Mouse (Mus musculus) limb, embryonic 13.5 days (tissue): Measurements from ENCODE around the gene Fam43b. TPM values are rescaled to one million over a fixed set of nuclear protein-coding genes. Genes with fewer than 3 reads are reported as not detected.
A peak's percentile ranks its signal among the peaks of the same experiment; 100 is the strongest.
"Not testable (repeated sequence)": the region's sequence is repeated elsewhere in the genome, so short reads cannot be mapped to it uniquely, and the experiment has no call there.

ENCODE experiments used
- ATAC-seq: fragments of 200-750 bp; cut with Nextera tagmentation; 2 replicates; pipeline ENCODE4 v1.8.0; 2017; ENCODE audit warnings: low read depth, moderate number of reproducible peaks, moderate TSS enrichment; ENCODE audit not compliant: low FRiP score
- H3K27ac ChIP-seq: fragments of 300-500 bp; sonication (generic); 2 replicates; pipeline ENCODE4 v1.5.1; 2015; ENCODE audit warnings: inconsistent platforms, mild to moderate bottlenecking, moderate library complexity
- H3K27me3 ChIP-seq: fragments of 300-500 bp; sonication (generic); 2 replicates; pipeline ENCODE4 v1.6.1; 2015; ENCODE audit warnings: mild to moderate bottlenecking, inconsistent platforms
- H3K36me3 ChIP-seq: fragments of 300-500 bp; sonication (generic); 2 replicates; pipeline ENCODE4 v1.6.1; 2015; ENCODE audit warnings: inconsistent platforms, mild to moderate bottlenecking, moderate library complexity
- H3K4me1 ChIP-seq: fragments of 300-500 bp; sonication (generic); 2 replicates; pipeline ENCODE4 v1.6.1; 2015; ENCODE audit warnings: inconsistent platforms
- H3K4me2 ChIP-seq: fragments of 300-500 bp; sonication (generic); replicated peaks from 2 replicates; pipeline ENCODE4 v1.6.1; 2015; ENCODE audit warnings: inconsistent platforms, mild to moderate bottlenecking, moderate library complexity
- H3K4me3 ChIP-seq: fragments of 300-500 bp; sonication (generic); 2 replicates; pipeline ENCODE4 v1.5.1; 2015; ENCODE audit warnings: moderate library complexity, mild to moderate bottlenecking, inconsistent platforms
- H3K9ac ChIP-seq: fragments of 300-500 bp; sonication (generic); 2 replicates; pipeline ENCODE4 v1.6.1; 2015; ENCODE audit warnings: mild to moderate bottlenecking, inconsistent platforms
- H3K9me3 ChIP-seq: fragments of 300-500 bp; sonication (generic); 2 replicates; pipeline ENCODE4 v1.6.1; 2016; ENCODE audit warnings: inconsistent platforms
- WGBS: fragments of 180-500 bp; shearing (Covaris S2); methylation state at CpG from one replicate; pipeline ENCODE4 v1.1.7; 2015; 5-methylcytosine and 5-hydroxymethylcytosine counted together
- polyA plus RNA-seq: library from polyadenylated mRNA; unstranded; fragments of >200 nt; fragmentation: Nextera tagmentation; extraction: Ambion mirVana; gene quantifications from 2 replicates; pipeline ENCODE4 v1.2.1, GENCODE M21; 2015

Fam43b gene
- not detected in 2 replicates for polyA plus RNA-seq

GRCm38 (mm10) chr4:138395971-138396645 lies at the start of gene Fam43b:
Gene Fam43b, minus strand, starts transcription at chr4:138396528.
- ATAC-seq, result no peak
- H3K9me3 ChIP-seq, result no peaks in the 10 kb centered on the region
- H3K9ac ChIP-seq, result peak within 1 kb of the TSS; percentile 51
- H3K4me3 ChIP-seq, result peak within 1 kb of the TSS; percentile 44
- H3K27me3 ChIP-seq, result peaks cover 96% of the 10 kb centered on the region
- no peak within 1 kb of the TSS for H3K27ac ChIP-seq
- no peaks in the 10 kb centered on the region for H3K36me3 ChIP-seq
- H3K4me2 ChIP-seq, result peak within 1 kb of the TSS; percentile 75
- WGBS, result under 1% methylated on average over 46 of the region's 46 CpGs
- H3K4me1 ChIP-seq, result peaks cover 20% of the 10 kb centered on the region

- peaks cover 27% of the 10 kb centered on the region for H3K36me3 ChIP-seq
- peaks cover 26% of the 10 kb centered on the region for H3K27me3 ChIP-seq
- no peak for ATAC-seq
- no peak overlapping the region for H3K4me3 ChIP-seq
- no peaks in the 10 kb centered on the region for H3K9me3 ChIP-seq
- 21% methylated on average over 5 of the region's 5 CpGs for WGBS
- H3K4me2 ChIP-seq, result no peak overlapping the region
- H3K4me1 ChIP-seq, result no peaks in the 10 kb centered on the region
- H3K9ac ChIP-seq, result no peak overlapping the region
- no peak overlapping the region for H3K27ac ChIP-seq
Measured at GRCm38 (mm10) chr4:138444941-138445340, 48.6 kb upstream of the Fam43b start.

GRCm38 (mm10) chr4:138440062-138440461 lies 43.7 kb upstream of the Fam43b start:
- WGBS, result 77% methylated on average over 3 of the region's 3 CpGs
- no peak overlapping the region for H3K4me3 ChIP-seq
- H3K4me2 ChIP-seq, result no peak overlapping the region
- no peaks in the 10 kb centered on the region for H3K9me3 ChIP-seq
- H3K9ac ChIP-seq, result no peak overlapping the region
- peaks cover 6% of the 10 kb centered on the region; the same call in 1 of the 2 replicates for H3K27me3 ChIP-seq
- H3K27ac ChIP-seq, result no peak overlapping the region
- peaks cover 68% of the 10 kb centered on the region for H3K36me3 ChIP-seq
- peaks cover 9% of the 10 kb centered on the region for H3K4me1 ChIP-seq
- no peak for ATAC-seq

GRCm38 (mm10) chr4:138434347-138435316 lies 38.3 kb upstream of the Fam43b start, which contains the start of gene Mul1:
Gene Mul1, plus strand, starts transcription at chr4:138434671.
- Histone ChIP-seq H3K4me2 (peak within 1 kb of the TSS; percentile 92), H3K27me3 (no peaks in the 10 kb centered on the region), H3K27ac (no peak within 1 kb of the TSS), H3K9ac (peak within 1 kb of the TSS; percentile 86), H3K4me1 (peaks cover 11% of the 10 kb centered on the region), H3K9me3 (no peaks in the 10 kb centered on the region), H3K4me3 (peak within 1 kb of the TSS; percentile 96), H3K36me3 (peaks cover 38% of the 10 kb centered on the region)
- ATAC-seq, result peak; percentile 90
- 1% methylated on average over 60 of the region's 64 CpGs for WGBS

GRCm38 (mm10) chr4:138431340-138431739 lies 35.0 kb upstream of the Fam43b start:
- Histone ChIP-seq H3K4me3 (no peak overlapping the region), H3K27me3 (peaks cover 6% of the 10 kb centered on the region; the same call in 1 of the 2 replicates), H3K9ac (no peak overlapping the region), H3K4me2 (no peak overlapping the region), H3K36me3 (peaks cover 5% of the 10 kb centered on the region; the same call in 1 of the 2 replicates), H3K9me3 (no peaks in the 10 kb centered on the region), H3K4me1 (peaks cover 11% of the 10 kb centered on the region), H3K27ac (no peak overlapping the region)
- WGBS, result 27% methylated on average over 8 of the region's 8 CpGs
- no peak for ATAC-seq

GRCm38 (mm10) chr4:138429778-138430177 lies 33.5 kb upstream of the Fam43b start:
- H3K9ac ChIP-seq, result no peak overlapping the region
- H3K27me3 ChIP-seq, result peaks cover 6% of the 10 kb centered on the region; the same call in 1 of the 2 replicates
- H3K36me3 ChIP-seq, result no peaks in the 10 kb centered on the region
- no peaks in the 10 kb centered on the region for H3K4me1 ChIP-seq
- ATAC-seq, result no peak
- no peak overlapping the region for H3K4me3 ChIP-seq
- WGBS, result 42% methylated on average over 3 of the region's 3 CpGs
- H3K27ac ChIP-seq, result no peak overlapping the region
- H3K4me2 ChIP-seq, result no peak overlapping the region
- no peaks in the 10 kb centered on the region for H3K9me3 ChIP-seq

- Histone ChIP-seq H3K9ac (no peak overlapping the region), H3K4me2 (peak overlapping the region; percentile 37), H3K9me3 (no peaks in the 10 kb centered on the region), H3K27ac (no peak overlapping the region), H3K4me3 (no peak overlapping the region), H3K27me3 (peaks cover 6% of the 10 kb centered on the region; the same call in 1 of the 2 replicates), H3K36me3 (no peaks in the 10 kb centered on the region), H3K4me1 (no peaks in the 10 kb centered on the region)
- WGBS, result 38% methylated on average over 22 of the region's 22 CpGs
- ATAC-seq, result no peak
Measured at GRCm38 (mm10) chr4:138426778-138427705, 30.7 kb upstream of the Fam43b start.

- not testable (repeated sequence) for ATAC-seq, H3K4me2 ChIP-seq, H3K9me3 ChIP-seq, H3K27ac ChIP-seq, H3K4me3 ChIP-seq, H3K4me1 ChIP-seq, H3K36me3 ChIP-seq, H3K9ac ChIP-seq
- WGBS, result 87% methylated on average over 14 of the region's 14 CpGs
- H3K27me3 ChIP-seq, result peaks cover 16% of the 10 kb centered on the region
Measured at GRCm38 (mm10) chr4:138425604-138426003, 29.3 kb upstream of the Fam43b start.

- WGBS, result 81% methylated on average over 6 of the region's 6 CpGs
- H3K36me3 ChIP-seq, result no peaks in the 10 kb centered on the region
- no peak overlapping the region for H3K27ac ChIP-seq
- peaks cover 20% of the 10 kb centered on the region for H3K27me3 ChIP-seq
- H3K9me3 ChIP-seq, result no peaks in the 10 kb centered on the region
- ATAC-seq, result no peak
- H3K4me1 ChIP-seq, result no peaks in the 10 kb centered on the region
- H3K4me2 ChIP-seq, result no peak overlapping the region
- no peak overlapping the region for H3K9ac ChIP-seq
- H3K4me3 ChIP-seq, result no peak overlapping the region
Measured at GRCm38 (mm10) chr4:138425028-138425427, 28.7 kb upstream of the Fam43b start.

GRCm38 (mm10) chr4:138418340-138418957 lies 22.1 kb upstream of the Fam43b start:
- no peak for ATAC-seq
- Histone ChIP-seq H3K4me3 (no peak overlapping the region), H3K27ac (no peak overlapping the region), H3K36me3 (no peaks in the 10 kb centered on the region), H3K9me3 (no peaks in the 10 kb centered on the region), H3K4me2 (no peak overlapping the region), H3K27me3 (peaks cover 60% of the 10 kb centered on the region), H3K9ac (no peak overlapping the region), H3K4me1 (no peaks in the 10 kb centered on the region)
- WGBS, result 62% methylated on average over 11 of the region's 11 CpGs

GRCm38 (mm10) chr4:138417882-138418281 lies 21.6 kb upstream of the Fam43b start:
- no peak for ATAC-seq
- peaks cover 64% of the 10 kb centered on the region for H3K27me3 ChIP-seq
- WGBS, result 81% methylated on average over 4 of the region's 4 CpGs

More at GRCm38 (mm10) chr4:138417882-138418281, 21.6 kb upstream of the Fam43b start:
- Histone ChIP-seq H3K9ac (no peak overlapping the region), H3K4me3 (no peak overlapping the region), H3K9me3 (no peaks in the 10 kb centered on the region), H3K36me3 (no peaks in the 10 kb centered on the region), H3K4me2 (no peak overlapping the region), H3K4me1 (no peaks in the 10 kb centered on the region), H3K27ac (no peak overlapping the region)
